8 mouse cellular contexts compared by ENCODE assay signal in genomic region chr2:16914633-16915032, GRCm38 (mm10).
DNase-seq lines count a peak whose midpoint lies in the region; ATAC-seq and TF ChIP-seq lines count a peak whose summit lies in the region.

No protein-coding gene starts in this region.

- TF ChIP-seq POLR2A in brain, embryonic 14.5 days (IDR thresholded peaks at IDR 0.05; ENCODE audit: borderline replicate concordance, extremely low read depth, insufficient read depth, insufficient read length, poor library complexity, severe bottlenecking) = no peak

- no peaks in the 10 kb centered on the region for H3K27me3 ChIP-seq in hindbrain, embryonic 13.5 days

- H3K4me2 ChIP-seq in hindbrain, embryonic 13.5 days = no peak overlapping the region

- H3K9ac ChIP-seq in hindbrain, embryonic 13.5 days = no peak overlapping the region

- no peaks in the 10 kb centered on the region for H3K36me3 ChIP-seq in hindbrain, embryonic 13.5 days

- no peak overlapping the region for H3K4me3 ChIP-seq in left cerebral cortex, adult 2 months
- H3K4me3 ChIP-seq in hindbrain, embryonic 13.5 days = no peak overlapping the region

- TF ChIP-seq CTCF in left cerebral cortex, adult 2 months (IDR thresholded peaks at IDR 0.05) = peak; percentile 53
- peak; percentile 42; the same call in 1 of the 2 replicates for TF ChIP-seq CTCF in brain, embryonic 14.5 days (IDR thresholded peaks at IDR 0.05; ENCODE audit: borderline replicate concordance, extremely low read depth, insufficient read depth, insufficient read length)

- 22% methylated on average over 2 of the region's 2 CpGs for WGBS in hindbrain, embryonic 13.5 days

- no peaks in the 10 kb centered on the region for H3K4me1 ChIP-seq in hindbrain, embryonic 13.5 days (replicated peaks)

- no peaks in the 10 kb centered on the region for H3K9me3 ChIP-seq in hindbrain, embryonic 13.5 days

- no peak for ATAC-seq in hindbrain, embryonic 13.5 days (ENCODE audit: low FRiP score)

- DNase-seq in adrenal gland, adult 2 months = peak; percentile 16
- DNase-seq in adrenal gland, postnatal 4 days (ENCODE audit: low spot score in 2 of 2) = no peak
- DNase-seq in left cerebral cortex, adult 2 months (ENCODE audit: extremely low spot score in 1 of 2, low spot score in 2 of 2) = no peak
- DNase-seq in left cerebral cortex, adult 11 months (ENCODE audit: low spot score) = no peak
- DNase-seq in brain, embryonic 14.5 days (ENCODE audit: low read depth) = peak; percentile 24
- peak; percentile 24 for DNase-seq in induced T-regulatory cell, adult 2 months (ENCODE audit: low read depth)
- DNase-seq in right cerebral cortex, postnatal 36 days (ENCODE audit: low spot score in 2 of 2) = no peak

- H3K27ac ChIP-seq in left cerebral cortex, adult 2 months = no peak overlapping the region
- no peak overlapping the region for H3K27ac ChIP-seq in hindbrain, embryonic 13.5 days

- intact Hi-C loops in left cerebral cortex, adult 2 months (cut with DNase I) = loop anchor here (5.0 kb wide), 1 partner anchor 557 kb away; the partner anchor contains the start of gene Plxdc2

Comparison
In these comparisons a context has a peak if more than half of its experiments do, and no peak if none do; other contexts are left out.
1. DNase-seq: peak in adrenal gland, adult 2 months (single experiment), brain, embryonic 14.5 days (single experiment) and induced T-regulatory cell, adult 2 months (single experiment); none in adrenal gland, postnatal 4 days (0 of 2), left cerebral cortex, adult 2 months (0 of 2), left cerebral cortex, adult 11 months (single experiment) and right cerebral cortex, postnatal 36 days (0 of 2).